Mouse (Mus musculus) left cerebral cortex, postnatal 36 days (tissue): ENCODE measurements around the gene Snx9. TPM values are rescaled to one million over a fixed set of nuclear protein-coding genes. Genes with fewer than 3 reads are reported as not detected.

Source experiments
- DNase-seq, 2 experiments: peaks; one replicate each; pipeline ENCODE4 v3.0.0; 2021 to 2022; ENCODE audit warnings: low spot score in 2 of 2, mixed read lengths in 1 of 2
- intact Hi-C: fragments of 180-260 bp; cut with DNase I; formaldehyde crosslinking; loops from one replicate; pipeline ENCODE4 v1.15.1; 2025
- total RNA-seq, 2 experiments: library from RNA; stranded (reverse); gene quantifications; 2 replicates each; pipeline ENCODE4 v1.2.3; 2021

Snx9 gene
- total RNA-seq, 2 experiments from 2014 or later: 13.0 to 14.3 TPM

GRCm38 (mm10) chr17:5942156-5942555 is 101.0 kb downstream of the Snx9 start:
- no peak for DNase-seq
- intact Hi-C loops: no loop called here

GRCm38 (mm10) chr17:5943053-5943452 is 101.9 kb downstream of the Snx9 start:
- intact Hi-C loops: no loop called here
- no peak for DNase-seq

GRCm38 (mm10) chr17:5947039-5947438 is 105.9 kb downstream of the Snx9 start:
- intact Hi-C loops: no loop called here
- DNase-seq: no peak

- intact Hi-C loops: no loop called here
- no peak for DNase-seq
These were observed 111.3 kb downstream of the Snx9 start for GRCm38 (mm10) chr17:5952455-5952854.

- intact Hi-C loops: no loop called here
- no peak for DNase-seq
These were observed 115.3 kb downstream of the Snx9 start for GRCm38 (mm10) chr17:5956350-5957000.

GRCm38 (mm10) chr17:5957097-5957496 is 116.0 kb downstream of the Snx9 start:
- DNase-seq: no peak
- intact Hi-C loops: no loop called here

- intact Hi-C loops: no loop called here
- no peak for DNase-seq
These were observed 117.1 kb downstream of the Snx9 start for GRCm38 (mm10) chr17:5958229-5958628.

- intact Hi-C loops: no loop called here
- DNase-seq: no peak
These were observed 117.5 kb downstream of the Snx9 start for GRCm38 (mm10) chr17:5958636-5959035.

- intact Hi-C loops: no loop called here
- no peak for DNase-seq
These were observed 118.0 kb downstream of the Snx9 start for GRCm38 (mm10) chr17:5959096-5959495.

- intact Hi-C loops: no loop called here
- no peak for DNase-seq
These were observed 118.7 kb downstream of the Snx9 start for GRCm38 (mm10) chr17:5959802-5960201.

- DNase-seq: no peak
- intact Hi-C loops: no loop called here
These were observed 122.6 kb downstream of the Snx9 start for GRCm38 (mm10) chr17:5963766-5964165.

- no peak for DNase-seq
- intact Hi-C loops: no loop called here
These were observed 124.1 kb downstream of the Snx9 start for GRCm38 (mm10) chr17:5965084-5965781.

- no peak for DNase-seq
- intact Hi-C loops: no loop called here
These were observed 125.6 kb downstream of the Snx9 start for GRCm38 (mm10) chr17:5966706-5967105.

GRCm38 (mm10) chr17:5968562-5968961 is 127.4 kb downstream of the Snx9 start:
- DNase-seq: no peak
- intact Hi-C loops: no loop called here

GRCm38 (mm10) chr17:5969246-5969645 is 128.1 kb downstream of the Snx9 start:
- DNase-seq: no peak
- intact Hi-C loops: no loop called here

- no peak for DNase-seq
- intact Hi-C loops: no loop called here
These were observed 129.2 kb downstream of the Snx9 start for GRCm38 (mm10) chr17:5970298-5970821.

- intact Hi-C loops: no loop called here
These were observed 132.4 kb downstream of the Snx9 start for GRCm38 (mm10) chr17:5973536-5973935.

GRCm38 (mm10) chr17:5975099-5975977 is 134.2 kb downstream of the Snx9 start:
- peak; percentile 83 to 88 for DNase-seq
- intact Hi-C loops: no loop called here

More at GRCm38 (mm10) chr17:5973536-5973935, 132.4 kb downstream of the Snx9 start:
- no peak for DNase-seq

- intact Hi-C loops: loop anchor here (2.0 kb wide), 1 partner anchor 36 kb away; the partner anchor contains the start of gene Synj2
- DNase-seq: peak in 1 of 2 experiments; percentile 65
These were observed 135.3 kb downstream of the Snx9 start for GRCm38 (mm10) chr17:5976221-5977055.
